Mouse (Mus musculus) retina, embryonic 14.5 days (tissue): Measurements from ENCODE around the gene Ptov1.

ENCODE experiments used
- DNase-seq: peaks from one replicate; pipeline ENCODE4 v3.0.0-alpha.2; 2015; ENCODE audit warnings: low spot score

The Ptov1 gene

DNA sequence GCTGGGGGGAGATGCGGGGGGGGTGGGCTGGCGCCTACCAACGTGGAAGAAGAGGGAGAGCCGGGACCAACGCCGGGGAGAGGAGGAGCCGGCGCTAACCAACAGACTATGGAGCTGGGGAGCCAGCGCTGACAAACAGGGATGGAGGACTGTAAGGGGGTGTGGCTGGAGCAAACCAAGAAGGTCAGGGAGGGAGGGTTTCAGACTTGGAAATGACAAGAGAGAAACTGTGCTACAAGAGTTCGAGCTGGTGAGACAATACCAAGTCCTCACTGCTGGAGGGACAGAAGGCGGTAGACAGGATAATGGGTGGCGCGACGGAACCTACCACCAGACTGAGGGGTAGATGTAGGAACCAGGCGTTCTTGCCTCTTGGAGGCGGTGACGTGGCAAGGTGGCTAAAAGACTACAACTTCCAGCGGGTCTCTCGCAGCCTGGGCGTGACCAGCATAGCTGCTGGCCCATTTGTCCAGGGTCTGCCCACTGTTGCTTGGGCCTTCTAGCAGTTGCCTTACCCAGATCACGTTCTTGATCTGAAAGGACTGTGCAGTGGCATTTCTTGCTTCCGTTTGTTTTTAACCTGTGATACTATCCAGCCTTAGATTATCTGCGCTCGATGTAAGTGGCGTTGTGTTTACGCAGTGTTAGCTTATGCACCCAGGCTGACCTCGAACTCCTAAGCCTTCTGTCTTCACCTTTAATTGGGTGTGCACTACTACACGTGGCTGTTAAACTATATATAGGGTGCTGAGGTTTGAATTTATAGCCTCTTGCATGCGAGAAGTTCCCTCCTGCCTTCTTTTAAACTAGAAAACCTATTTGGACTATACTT, at the start of gene Ptov1:
Gene Ptov1, minus strand, starts transcription at position 92 of the 832 bp plus-strand sequence.
- peak; percentile 96 for DNase-seq

DNA sequence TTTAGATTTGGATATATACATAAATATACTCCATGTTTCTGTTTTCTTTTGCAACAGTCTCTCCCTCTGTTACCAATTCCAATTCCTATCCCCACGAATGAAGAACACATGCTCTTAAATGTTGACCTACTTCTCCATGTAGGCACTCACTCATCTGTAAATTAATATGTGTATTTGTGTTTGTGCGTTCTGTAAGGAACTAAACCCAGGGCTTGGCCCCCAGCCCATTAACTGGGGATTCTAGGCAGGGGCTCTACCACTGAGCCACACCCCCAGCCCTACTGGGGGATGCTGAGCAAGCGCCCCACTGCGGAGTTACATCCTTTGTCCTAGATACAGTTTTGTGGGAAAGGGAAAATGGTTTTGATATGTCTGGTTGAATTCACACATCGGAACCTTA, 49.5 kb upstream of the Ptov1 start:
- DNase-seq: no peak

DNA sequence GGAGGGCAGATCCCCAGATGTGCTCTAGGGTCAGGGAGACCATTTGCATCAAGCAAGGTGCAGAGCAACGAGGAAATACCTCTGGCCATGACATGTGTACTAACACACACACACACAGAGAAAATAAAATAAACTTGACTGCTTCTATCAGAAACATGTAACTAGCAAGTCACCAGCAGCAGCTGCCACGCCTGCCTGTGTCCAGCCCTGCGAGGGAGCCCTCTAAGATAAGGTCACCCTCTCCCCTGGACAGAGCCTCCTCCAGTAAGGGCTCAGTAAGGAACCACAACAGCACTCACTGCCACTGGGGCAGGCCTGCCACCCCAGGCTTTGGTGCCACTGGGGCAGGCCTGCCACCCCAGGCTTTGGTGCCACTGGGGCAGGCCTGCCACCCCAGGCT, 48.6 kb upstream of the Ptov1 start:
- no peak for DNase-seq

DNA sequence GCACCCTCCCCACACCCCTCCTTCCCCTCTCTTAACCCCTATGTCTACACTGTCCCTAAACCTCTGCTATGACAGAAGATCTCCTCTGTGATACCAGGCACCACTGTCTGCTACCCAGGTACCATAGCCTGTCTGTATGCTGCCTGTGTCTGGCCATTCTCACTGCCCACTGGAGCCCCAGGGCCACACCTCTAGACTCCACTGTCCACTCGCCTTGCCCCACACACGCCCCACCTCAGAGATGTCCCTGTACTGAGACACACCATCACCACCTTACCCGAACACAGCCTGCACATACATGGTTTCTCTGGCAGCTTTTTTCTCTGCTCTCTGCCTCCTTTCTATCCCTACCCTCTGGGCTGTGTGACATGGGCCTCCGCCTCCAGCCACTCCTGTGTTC, 47.3 kb upstream of the Ptov1 start:
- no peak for DNase-seq

DNA sequence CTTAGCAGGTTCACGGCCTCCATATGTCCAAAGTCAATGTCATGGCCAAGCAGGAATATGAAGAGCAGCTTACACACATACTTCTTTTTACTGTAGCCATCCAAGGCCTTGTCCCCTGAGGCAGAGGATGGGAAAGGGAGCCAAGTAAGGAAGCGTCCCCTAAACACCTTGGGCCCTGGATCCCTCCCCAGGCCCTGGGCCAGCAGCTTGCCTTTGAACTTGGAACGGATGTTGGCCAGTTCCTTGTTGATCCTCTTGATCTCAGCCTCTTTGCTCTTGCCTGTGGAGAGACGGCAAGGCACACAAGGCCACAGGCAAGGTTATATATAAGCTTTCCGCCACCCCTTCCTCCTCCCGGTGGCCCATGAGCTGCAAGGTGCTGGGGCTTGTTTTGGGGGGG, 46.6 kb upstream of the Ptov1 start:
- no peak for DNase-seq

DNA sequence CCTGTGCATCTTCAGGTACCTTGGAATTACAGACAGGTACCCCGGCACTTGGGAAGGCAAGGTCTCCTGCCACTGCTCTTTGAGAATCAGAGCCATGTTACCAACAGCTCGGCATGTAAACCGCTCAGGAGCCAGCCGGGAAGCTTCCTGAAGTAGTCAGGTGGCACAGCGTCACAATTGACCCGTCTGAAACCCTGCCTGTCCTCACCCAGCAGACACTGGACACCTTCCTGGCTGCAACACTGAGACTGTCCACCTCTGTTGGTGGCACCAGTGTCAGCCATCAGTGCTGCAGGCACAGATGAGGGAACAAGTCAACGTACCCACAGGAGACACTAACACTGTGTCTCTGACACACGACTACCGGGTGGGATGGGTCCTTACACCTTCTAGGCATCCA, 45.7 kb upstream of the Ptov1 start:
- DNase-seq: no peak

DNA sequence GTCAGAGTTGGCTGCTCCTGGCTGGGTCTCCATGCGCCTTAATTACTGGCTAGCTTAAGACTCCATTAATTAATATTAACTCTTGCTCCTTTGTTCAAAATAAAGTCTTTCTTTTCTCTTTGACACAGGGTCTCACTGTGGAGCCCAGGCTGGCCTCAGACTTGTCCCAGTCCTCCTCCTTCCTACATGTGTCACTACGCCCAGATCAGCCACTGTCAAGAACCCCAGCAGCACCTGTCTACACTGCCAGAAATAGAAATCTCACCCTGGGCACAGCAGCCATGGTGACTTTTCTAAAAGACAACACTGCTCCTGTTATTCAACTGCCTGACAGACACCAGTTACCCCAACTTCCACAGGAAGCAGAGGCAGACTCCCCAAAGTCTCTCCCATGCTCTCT, 44.8 kb upstream of the Ptov1 start:
- DNase-seq: no peak

DNA sequence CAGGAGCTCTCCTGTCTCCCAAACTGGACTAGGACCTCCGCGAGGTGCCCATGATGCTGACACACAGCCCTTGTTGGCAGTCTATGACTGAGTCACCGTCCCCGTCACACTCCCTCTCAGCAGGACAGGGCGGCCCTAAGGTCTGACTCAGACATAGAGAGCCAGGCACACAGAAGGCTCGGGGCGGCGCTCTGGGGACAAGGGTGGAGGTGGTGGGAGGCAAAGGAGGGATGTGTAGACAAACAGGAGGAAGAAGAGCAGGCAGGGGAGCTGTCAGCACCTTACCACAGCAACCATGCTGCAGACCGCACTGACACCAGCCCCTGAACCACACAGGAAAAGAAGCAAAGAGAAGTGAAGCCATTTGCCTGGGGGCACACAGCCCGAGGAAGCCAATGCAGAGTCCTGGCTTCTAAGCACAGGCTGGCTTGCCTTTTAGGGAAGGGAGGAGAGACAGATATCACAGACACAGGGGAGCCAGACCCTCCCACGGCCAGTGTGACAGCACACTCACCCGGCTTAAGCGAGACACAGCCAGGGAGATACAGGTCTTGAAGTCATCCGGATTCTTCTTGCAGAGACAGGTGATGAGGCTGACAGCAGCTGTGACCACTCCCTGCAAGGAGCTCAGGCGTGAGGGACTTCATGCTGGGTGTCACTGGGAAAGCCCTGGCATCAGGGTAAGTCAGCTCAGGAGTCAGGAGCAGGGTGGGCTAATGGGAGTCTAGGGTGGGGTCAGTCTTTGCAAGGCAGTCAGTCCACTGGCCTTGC, 39.3 kb upstream of the Ptov1 start:
- no peak for DNase-seq

DNA sequence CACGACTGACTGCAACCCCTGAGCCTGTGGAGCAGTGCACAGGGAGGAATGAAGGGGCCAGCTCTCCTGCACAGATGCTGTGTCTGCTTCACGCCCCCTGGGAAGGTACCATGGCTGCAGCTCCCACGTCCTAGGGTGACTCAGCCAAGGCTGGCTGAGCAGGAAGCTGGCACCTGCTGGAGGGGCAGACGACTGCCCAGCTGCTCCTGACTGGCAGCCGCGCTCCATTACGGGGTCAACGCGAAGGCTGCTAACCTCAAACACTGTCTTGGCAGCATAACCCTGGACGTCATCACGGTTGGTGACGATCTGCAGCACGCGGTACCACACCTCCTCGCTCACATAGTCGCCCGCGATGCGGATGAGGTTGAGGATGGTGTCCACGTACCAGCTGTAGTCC, 35.8 kb upstream of the Ptov1 start:
- DNase-seq: no peak

DNA sequence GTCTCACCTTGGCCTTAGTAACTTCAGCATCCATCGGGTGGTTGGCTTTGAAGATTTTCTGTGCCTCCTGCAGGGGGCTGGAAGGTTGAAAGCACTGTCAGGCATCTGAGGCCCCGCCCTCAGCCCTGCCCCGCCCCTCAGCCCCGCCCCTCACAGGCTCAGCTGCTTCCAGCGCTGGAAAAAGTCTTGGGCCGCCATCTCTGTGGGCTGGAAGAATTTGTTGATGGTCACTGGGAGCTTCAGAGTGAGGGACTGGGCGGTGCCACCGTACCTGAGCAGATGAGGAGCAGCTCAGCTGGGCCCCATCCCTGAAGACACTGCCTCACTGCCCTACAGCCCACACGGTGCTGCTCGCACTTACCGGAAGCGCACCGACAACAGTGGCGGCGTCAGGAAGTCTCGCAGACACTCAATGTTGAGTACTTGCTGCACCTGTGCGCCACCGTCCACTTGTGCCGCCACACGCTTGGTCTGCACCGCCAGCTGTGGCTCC, 31.7 kb upstream of the Ptov1 start:
- peak; percentile 80 for DNase-seq

DNA sequence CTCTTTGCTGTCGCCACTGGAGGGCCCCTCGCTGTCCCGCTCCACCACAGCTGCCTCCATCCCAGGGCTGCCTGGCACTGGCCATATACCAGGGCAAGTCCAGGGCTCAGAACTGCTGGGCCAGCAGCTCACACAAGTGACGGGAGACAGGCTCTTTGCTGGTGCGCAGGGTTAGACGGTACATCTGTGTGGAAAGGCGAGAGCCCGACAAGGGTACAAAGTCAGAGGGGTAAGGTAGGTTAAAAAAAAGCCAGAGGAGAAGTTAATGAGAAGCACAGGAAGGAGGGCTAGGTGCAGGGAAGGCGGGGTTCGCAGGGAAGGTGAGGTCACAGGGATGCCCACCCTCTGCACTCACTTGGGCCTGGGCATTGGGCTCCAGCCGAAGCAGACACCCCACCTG, 31.0 kb upstream of the Ptov1 start:
- no peak for DNase-seq

DNA sequence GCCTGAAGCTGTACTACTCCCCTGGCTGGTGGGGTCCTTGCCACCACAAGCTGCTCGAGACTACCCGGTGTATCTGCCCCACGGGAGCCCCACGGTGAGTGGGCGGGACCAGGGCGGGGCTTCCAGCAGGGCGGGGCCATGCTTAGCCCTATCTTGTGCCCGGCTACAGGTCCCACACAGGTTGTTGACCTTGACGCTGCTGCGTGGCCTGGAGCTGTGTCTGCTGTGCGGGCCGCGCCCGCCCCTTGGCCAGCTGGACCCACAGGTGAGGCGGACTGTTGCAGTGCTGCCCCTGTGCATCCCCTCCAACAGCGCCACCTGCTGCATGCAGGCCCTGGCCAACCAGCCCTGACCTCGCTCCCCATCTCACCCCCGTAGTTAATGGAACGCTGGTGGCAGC, 29.0 kb upstream of the Ptov1 start:
- no peak for DNase-seq

DNA sequence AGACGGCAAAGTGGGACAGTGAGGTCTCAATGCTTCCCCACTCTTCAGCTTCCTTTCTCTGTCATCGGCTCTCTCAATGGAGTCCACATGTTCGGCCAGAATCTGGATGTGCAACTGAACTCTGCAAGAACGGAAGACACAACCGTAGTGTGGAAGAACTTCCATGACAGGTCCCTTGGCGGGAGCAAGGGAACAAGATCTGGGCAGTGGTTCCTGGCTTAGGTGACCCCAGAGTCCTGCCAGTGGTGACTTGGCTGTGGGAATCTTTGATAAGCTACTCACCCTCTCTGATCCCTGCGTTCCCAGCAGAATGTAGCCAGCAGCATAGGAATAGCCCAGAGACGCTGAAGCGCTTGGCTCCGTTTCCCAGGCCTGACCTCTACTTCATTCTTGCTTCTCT, 26.9 kb upstream of the Ptov1 start:
- peak; percentile 15 for DNase-seq

DNA sequence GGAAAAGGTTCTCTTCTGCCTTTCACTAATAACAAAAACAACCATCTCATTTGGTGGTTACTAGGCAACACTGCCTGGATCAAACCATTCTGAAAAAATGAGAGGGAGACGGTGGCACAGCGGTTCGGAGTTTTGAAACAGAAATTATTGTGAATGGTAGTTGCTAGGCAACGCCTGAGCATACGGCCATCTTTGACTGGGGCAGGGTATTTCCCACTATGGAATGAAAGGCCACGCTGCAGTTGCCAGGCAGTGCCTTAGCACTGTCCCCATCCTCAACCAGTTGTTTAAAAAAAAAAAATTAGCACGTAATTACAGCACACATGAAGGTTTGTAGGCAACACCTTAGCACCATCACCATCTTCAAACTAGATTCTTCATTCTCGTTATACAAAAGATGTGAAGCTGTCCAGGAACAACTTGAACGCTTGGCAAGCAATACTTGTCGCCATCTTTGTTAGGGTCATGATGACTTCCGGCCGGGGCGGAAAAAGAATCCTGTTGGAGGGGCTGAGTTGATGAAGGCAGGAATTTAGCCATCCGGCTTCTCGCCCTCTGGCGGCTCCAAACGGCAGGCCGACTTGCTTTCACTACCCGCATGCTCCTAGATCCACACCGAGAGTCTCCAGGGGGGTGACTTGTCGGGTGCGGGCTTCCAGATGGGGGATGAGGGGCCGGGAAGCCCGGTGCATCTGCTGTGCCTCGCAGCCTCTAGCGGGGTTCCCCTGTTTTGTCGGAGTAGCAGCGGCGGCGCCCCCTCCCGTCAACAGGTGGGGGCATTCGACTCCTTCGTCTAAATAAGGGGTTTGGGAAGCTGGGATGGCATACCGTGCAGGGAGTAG, 26.2 kb upstream of the Ptov1 start, which contains the start of gene Fuz:
Gene Fuz, plus strand, starts transcription at position 487 of the 842 bp plus-strand sequence.
- DNase-seq: peak; percentile 96

DNA sequence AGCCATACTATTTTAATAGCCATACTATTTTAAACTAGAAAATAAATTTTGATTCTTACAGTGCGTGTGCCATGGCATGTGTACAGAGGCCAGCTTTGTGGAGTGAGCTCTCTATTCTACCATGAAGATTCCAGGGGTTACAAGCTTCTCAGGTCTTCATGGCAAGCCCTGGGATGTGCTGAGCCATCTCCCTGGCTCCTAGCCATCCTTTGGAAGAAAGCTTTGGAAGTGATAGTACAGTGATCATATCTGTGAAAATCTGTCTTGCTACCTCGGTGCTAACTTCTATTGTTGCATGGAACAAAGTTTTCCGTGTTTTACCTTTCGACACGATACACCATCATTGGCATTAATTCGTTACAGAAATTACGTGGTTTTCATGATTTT, 25.6 kb upstream of the Ptov1 start:
- DNase-seq: no peak

DNA sequence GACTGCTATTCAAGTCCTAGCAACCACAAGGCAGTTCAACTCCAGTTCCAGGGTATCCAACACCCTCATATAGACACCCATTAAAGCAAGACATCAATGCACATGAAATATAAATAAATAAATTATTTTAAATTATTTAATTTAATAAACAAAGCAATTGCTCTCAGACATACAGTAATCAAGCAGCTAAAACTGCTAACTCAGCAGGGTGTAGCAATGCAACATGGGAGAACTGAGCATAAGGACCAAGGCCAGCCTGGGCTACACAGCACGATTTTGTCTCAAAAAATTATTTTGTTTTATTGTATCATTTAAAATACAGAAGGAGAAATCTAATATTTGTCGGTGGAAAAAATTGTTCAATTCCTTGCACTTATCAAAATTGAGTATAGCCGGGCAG, 24.6 kb upstream of the Ptov1 start:
- DNase-seq: no peak

DNA sequence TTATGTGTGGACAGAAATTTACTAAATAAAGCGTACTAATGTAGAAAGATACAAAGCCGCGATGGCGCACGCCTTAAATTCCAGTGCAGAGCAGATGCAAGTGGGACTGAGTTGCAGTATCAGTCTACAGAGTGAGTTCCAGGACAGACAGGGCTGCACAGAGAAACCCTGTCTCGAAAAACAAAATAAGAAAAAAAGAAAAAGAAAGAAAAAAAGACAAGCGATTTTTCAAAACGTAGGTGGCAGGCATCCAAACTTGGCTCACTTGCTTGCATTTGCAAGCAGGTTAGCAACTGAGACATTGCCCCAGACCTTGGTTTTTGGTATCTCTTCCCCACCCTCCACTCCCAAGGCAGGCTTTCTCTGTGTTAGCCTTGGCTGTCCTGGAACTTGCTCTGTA, 23.6 kb upstream of the Ptov1 start:
- DNase-seq: no peak

DNA sequence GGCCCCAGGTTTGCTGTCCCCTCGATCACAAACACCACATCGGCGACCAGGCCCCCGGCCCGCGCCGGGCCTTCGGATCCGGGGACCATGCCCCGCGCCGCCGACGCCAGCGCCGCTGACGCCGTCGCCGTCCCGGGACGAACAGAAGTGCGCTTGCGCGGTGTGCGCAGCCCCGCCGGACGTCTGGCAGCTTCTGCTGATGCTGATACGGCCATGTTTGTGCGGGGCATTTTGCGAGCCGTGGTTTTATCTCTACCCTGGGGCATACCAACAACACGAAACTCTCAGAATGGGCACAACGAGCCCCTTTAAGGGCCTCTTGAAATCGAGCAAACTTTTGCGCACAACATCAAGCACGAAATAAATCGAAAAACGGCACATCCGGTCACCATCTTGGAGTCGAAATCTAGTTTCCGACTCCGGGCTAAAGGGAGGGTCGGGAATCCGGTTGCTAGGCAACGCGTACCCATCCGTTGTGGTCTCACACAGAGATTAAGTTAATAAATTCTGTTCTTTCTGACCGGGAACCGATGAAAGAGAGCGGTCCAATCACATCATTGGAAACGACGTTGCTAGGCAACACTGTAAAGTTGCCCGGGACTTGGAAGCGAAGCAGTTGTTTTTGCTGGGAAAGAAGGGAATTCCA, 22.8 kb upstream of the Ptov1 start, which contains the start of gene Med25:
Gene Med25, minus strand, starts transcription at position 437 of the 646 bp plus-strand sequence.
- DNase-seq: peak; percentile 97

DNA sequence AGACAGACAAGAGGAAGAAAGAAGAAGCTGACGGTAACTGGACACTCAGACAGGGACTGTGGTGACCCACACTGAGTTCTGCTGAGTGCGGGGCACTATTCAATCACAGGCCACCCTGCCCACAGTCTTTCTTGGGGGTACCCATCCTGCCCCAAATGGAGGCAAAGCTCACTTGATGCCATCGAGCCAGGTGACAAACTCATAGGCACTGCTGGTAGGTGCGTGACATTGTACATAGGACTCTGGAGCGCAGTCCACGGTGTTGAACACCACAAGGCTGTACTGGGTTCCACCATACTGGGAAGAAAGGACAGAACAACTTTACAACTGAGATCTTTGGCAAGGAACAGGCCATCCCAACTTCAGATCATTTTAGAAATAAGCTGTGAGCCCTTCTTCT, 22.0 kb upstream of the Ptov1 start:
- DNase-seq: no peak

DNA sequence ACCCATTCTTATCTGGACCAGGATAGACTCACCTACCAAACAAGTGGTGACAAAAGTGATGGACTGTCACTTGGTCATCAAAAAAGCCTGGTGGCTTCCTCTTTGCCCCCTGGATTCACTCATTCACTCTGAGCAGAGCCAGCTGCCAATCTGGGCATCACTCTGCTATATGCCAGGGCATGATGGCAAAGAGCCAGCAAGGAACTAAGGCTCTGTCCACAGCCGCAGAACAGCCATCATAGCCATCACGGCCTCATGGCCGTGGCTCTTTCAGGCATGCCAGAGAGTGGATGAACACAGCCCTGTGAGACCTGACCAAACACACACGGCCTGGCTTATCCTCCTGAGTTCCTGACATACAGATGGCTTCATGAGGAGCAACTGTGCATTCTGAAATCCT, 21.1 kb upstream of the Ptov1 start:
- no peak for DNase-seq

DNA sequence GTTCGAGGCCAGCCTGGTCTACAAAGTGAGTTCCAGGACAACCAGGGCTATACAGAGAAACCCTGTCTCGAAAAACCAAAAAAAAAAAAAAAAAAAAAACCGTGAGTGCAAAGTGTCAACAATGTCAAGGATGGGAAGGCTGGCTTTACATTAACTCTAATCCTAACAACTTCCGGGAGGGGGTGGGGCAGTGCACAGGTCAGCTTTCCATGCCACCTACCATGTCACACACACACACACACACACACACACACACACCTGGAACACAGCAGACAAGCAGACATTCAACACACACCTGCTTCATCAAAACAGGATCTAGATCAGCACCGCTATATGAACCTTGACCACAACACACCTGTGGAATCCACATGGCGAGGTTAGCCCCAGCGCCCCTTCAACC, 20.6 kb upstream of the Ptov1 start:
- no peak for DNase-seq
